Mouse (Mus musculus) embryonic facial prominence, embryonic 15.5 days (tissue): ENCODE data around the gene Dzip1. TPM values are rescaled to one million over a fixed set of nuclear protein-coding genes. Genes with fewer than 3 reads are reported as not detected.

ENCODE experiments used
- ATAC-seq: fragments of 200-750 bp; cut with Nextera tagmentation; 2 replicates; pipeline ENCODE4 v1.8.0; 2017; ENCODE audit warnings: low read depth, moderate TSS enrichment; ENCODE audit not compliant: insufficient number of reproducible peaks, low FRiP score, low TSS enrichment
- H3K27ac ChIP-seq: fragments of 300-500 bp; sonication (generic); replicated peaks from 2 replicates; pipeline ENCODE4 v1.5.1; 2015; ENCODE audit warnings: mild to moderate bottlenecking, inconsistent platforms
- H3K27me3 ChIP-seq: fragments of 300-500 bp; sonication (generic); 2 replicates; pipeline ENCODE4 v1.6.1; 2015; ENCODE audit warnings: inconsistent platforms
- H3K36me3 ChIP-seq: fragments of 300-500 bp; sonication (generic); 2 replicates; pipeline ENCODE4 v1.6.1; 2015; ENCODE audit warnings: mild to moderate bottlenecking, inconsistent platforms
- H3K4me1 ChIP-seq: fragments of 300-500 bp; sonication (generic); 2 replicates; pipeline ENCODE4 v1.6.1; 2015; ENCODE audit warnings: inconsistent platforms
- H3K4me2 ChIP-seq: fragments of 300-500 bp; sonication (generic); replicated peaks from 2 replicates; pipeline ENCODE4 v1.6.1; 2015; ENCODE audit warnings: mild to moderate bottlenecking, inconsistent platforms
- H3K4me3 ChIP-seq: fragments of 300-500 bp; sonication (generic); replicated peaks from 2 replicates; pipeline ENCODE4 v1.5.1; 2015; ENCODE audit warnings: mild to moderate bottlenecking, inconsistent platforms
- H3K9ac ChIP-seq: fragments of 300-500 bp; sonication (generic); 2 replicates; pipeline ENCODE4 v1.6.1; 2015; ENCODE audit warnings: inconsistent platforms
- H3K9me3 ChIP-seq: fragments of 300-500 bp; sonication (generic); replicated peaks from 2 replicates; pipeline ENCODE4 v1.6.1; 2016; ENCODE audit warnings: inconsistent platforms
- WGBS: fragments of 180-500 bp; shearing (Covaris S2); methylation state at CpG from one replicate; pipeline ENCODE4 v1.1.7; 2015; 5-methylcytosine and 5-hydroxymethylcytosine counted together
- polyA plus RNA-seq: library from polyadenylated mRNA; unstranded; fragments of >200 nt; fragmentation: Nextera tagmentation; extraction: Ambion mirVana; gene quantifications from 2 replicates; pipeline ENCODE4 v1.2.1, GENCODE M21; 2015

Gene Dzip1
- polyA plus RNA-seq, 1 experiment from 2014 or later: 24.0 TPM

GRCm38 (mm10) chr14:118938551-118938950 is 13.3 kb upstream of the Dzip1 start:
- ATAC-seq: no peak
- no peaks in the 10 kb centered on the region for H3K36me3 ChIP-seq
- H3K4me2 ChIP-seq: peak overlapping the region; percentile 65
- peak overlapping the region; percentile 99 for H3K4me3 ChIP-seq
- H3K4me1 ChIP-seq: peaks cover 26% of the 10 kb centered on the region
- 2% methylated on average over 7 of the region's 7 CpGs for WGBS
- H3K27me3 ChIP-seq: no peaks in the 10 kb centered on the region
- H3K9ac ChIP-seq: peak overlapping the region; percentile 98
- H3K9me3 ChIP-seq: no peaks in the 10 kb centered on the region
- H3K27ac ChIP-seq: peak overlapping the region; percentile 93

DNA sequence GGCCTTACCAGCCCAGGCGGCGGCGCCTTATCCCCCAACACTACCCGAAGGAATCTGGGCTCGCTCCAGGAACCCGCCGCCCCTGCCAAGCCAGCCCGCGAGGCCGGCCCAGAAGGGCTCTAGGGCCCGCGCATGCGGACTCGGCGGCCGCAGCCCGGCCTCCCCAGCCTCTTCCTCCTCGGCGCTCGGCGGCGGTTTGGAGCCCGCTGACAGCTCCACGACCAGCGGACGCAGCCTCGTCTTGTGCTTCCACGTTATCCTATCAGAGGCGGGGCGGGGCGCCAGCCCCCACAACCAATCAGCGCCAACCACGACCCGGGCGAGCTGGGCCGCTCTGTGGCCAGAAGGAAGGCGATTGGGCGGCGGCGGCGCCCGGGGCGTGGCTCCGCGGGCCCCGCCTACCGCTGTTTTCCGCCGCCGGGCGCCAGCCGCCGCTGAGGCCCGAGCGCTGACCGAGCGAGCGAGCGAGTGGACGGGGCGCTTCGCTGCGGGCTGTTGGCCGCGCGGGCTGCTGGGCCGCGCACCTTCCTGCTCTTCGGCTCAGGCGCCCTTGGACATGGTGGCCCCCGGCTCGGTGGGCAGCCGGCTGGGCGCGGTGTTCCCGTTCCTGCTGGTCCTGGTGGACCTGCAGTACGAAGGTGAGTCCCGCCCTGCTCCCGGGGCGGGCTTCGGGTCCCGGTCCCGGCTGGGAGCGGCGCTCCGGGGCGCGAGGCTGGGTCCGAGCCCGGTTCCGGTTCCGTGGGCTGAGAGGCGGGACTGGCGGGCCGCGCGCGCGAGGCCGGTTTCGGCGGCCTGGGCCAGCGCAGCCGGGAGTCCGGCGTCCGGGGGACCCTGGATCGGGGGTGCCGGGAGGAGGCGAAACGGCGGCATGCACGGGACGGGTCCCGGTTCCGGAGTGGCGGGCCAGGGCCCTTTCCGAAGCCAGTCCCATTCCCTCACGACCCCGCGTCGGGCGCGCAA is 12.6 kb upstream of the Dzip1 start, which contains the start of gene Dnajc3:
Dnajc3 (plus strand) TSS at position 444 of the 960 bp plus-strand sequence.
- Histone ChIP-seq H3K4me2 (peak within 1 kb of the TSS; percentile 65), H3K9me3 (no peaks in the 10 kb centered on the region), H3K27ac (peak within 1 kb of the TSS; percentile 93), H3K4me3 (peak within 1 kb of the TSS; percentile 99), H3K4me1 (peaks cover 26% of the 10 kb centered on the region), H3K9ac (peak within 1 kb of the TSS; percentile 98), H3K27me3 (no peaks in the 10 kb centered on the region), H3K36me3 (no peaks in the 10 kb centered on the region)
- WGBS: under 1% methylated on average over 111 of the region's 124 CpGs
- peak; percentile 100 for ATAC-seq

- no peaks in the 10 kb centered on the region for H3K36me3 ChIP-seq
- 36% methylated on average over 4 of the region's 4 CpGs for WGBS
- no peaks in the 10 kb centered on the region for H3K27me3 ChIP-seq
- no peak for ATAC-seq
- peak overlapping the region; percentile 93 for H3K27ac ChIP-seq
- peak overlapping the region; percentile 99 for H3K4me3 ChIP-seq
- H3K4me1 ChIP-seq: peaks cover 24% of the 10 kb centered on the region
- H3K9ac ChIP-seq: peak overlapping the region; percentile 31
- H3K4me2 ChIP-seq: peak overlapping the region; percentile 65
- no peaks in the 10 kb centered on the region for H3K9me3 ChIP-seq
Measured at GRCm38 (mm10) chr14:118936952-118937351, 11.7 kb upstream of the Dzip1 start.

DNA sequence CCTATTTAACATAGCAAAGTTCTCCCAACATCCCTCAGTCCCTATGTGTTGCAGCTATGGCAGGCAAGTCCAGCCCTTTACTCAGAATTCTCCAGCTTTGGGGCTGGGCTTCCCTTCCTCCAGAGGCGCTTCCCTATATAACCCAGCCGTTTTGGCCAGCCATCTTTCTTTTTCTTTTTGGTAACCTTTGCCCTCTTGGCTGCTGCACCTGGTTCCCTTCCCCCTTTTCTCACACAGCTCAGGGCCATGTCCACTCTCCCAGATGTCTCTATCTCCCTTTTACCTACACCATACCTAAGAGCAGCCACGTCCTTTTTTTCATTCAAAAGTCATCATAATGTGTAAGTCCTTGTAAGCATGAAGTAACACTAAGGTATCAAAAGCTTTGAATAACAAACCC is 11.0 kb upstream of the Dzip1 start:
- Histone ChIP-seq H3K9ac (no peak overlapping the region), H3K9me3 (no peaks in the 10 kb centered on the region), H3K27ac (no peak overlapping the region), H3K4me1 (peaks cover 23% of the 10 kb centered on the region), H3K4me2 (no peak overlapping the region), H3K27me3 (no peaks in the 10 kb centered on the region), H3K4me3 (no peak overlapping the region), H3K36me3 (no peaks in the 10 kb centered on the region)
- WGBS: 58% methylated on average over 3 of the region's 3 CpGs
- ATAC-seq: no peak

DNA sequence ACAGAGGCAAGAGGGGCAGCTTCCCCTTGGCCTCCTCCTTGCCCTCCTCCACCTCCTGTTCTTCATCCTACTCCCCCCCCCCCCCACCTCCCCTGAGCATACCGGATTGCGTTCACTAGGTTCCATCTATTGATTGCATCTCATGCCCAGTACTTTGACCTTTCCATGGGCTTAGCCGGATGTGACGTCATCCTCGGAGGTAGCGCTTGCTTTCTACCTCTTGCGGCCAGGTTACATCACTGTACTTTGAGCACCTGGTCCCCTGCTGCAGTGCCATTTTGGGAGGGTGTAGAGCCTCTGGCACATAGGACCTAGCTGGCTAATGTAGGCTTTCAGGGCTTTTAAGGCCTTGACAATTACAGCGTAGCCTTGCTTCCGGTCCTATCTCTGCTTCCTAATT is 9.4 kb upstream of the Dzip1 start:
- WGBS: 87% methylated on average over 9 of the region's 9 CpGs
- no peak overlapping the region for H3K9ac ChIP-seq

GRCm38 (mm10) chr14:118932956-118933355 is 7.7 kb upstream of the Dzip1 start:
- Histone ChIP-seq H3K4me3 (no peak overlapping the region), H3K36me3 (no peaks in the 10 kb centered on the region), H3K9me3 (no peaks in the 10 kb centered on the region), H3K27me3 (no peaks in the 10 kb centered on the region), H3K4me1 (peaks cover 3% of the 10 kb centered on the region; the same call in 1 of the 2 replicates), H3K27ac (no peak overlapping the region), H3K9ac (no peak overlapping the region), H3K4me2 (no peak overlapping the region)
- 58% methylated on average over 8 of the region's 8 CpGs for WGBS
- no peak for ATAC-seq

More for the DNA sequence above, 9.4 kb upstream of the Dzip1 start:
- Histone ChIP-seq H3K4me3 (no peak overlapping the region), H3K4me2 (no peak overlapping the region), H3K36me3 (no peaks in the 10 kb centered on the region), H3K27me3 (no peaks in the 10 kb centered on the region), H3K27ac (no peak overlapping the region), H3K4me1 (peaks cover 11% of the 10 kb centered on the region), H3K9me3 (no peaks in the 10 kb centered on the region)
- ATAC-seq: no peak

DNA sequence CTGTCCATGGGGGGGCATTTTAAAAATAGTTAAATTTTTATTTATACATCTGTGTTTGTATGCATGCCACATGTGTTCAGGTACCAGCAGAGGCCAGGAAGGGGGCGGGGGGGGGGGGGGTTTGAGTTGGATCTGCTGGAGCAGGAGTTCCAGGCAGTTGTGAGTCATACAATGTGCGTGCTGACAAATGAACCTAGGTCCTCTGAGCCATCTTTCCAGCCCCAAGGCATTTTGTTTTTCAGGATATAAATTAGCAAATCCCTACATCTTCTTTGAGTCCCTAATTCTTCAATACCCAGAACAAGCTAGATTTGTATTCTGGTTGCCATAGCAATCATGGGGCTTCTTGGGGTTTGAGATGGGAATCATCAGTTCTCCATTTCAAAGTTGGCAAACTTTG is 5.9 kb upstream of the Dzip1 start:
- Histone ChIP-seq H3K36me3 (no peaks in the 10 kb centered on the region), H3K4me2 (no peak overlapping the region), H3K4me3 (no peak overlapping the region), H3K4me1 (no peaks in the 10 kb centered on the region; the same call in 1 of the 2 replicates), H3K27me3 (no peaks in the 10 kb centered on the region), H3K9me3 (no peaks in the 10 kb centered on the region), H3K9ac (no peak overlapping the region), H3K27ac (no peak overlapping the region)
- ATAC-seq: no peak
- WGBS: 56% methylated on average over 2 of the region's 2 CpGs

- 74% methylated on average over 2 of the region's 2 CpGs for WGBS
- ATAC-seq: no peak
- no peaks in the 10 kb centered on the region for H3K9me3 ChIP-seq
Measured at GRCm38 (mm10) chr14:118930777-118931176, 5.5 kb upstream of the Dzip1 start.

DNA sequence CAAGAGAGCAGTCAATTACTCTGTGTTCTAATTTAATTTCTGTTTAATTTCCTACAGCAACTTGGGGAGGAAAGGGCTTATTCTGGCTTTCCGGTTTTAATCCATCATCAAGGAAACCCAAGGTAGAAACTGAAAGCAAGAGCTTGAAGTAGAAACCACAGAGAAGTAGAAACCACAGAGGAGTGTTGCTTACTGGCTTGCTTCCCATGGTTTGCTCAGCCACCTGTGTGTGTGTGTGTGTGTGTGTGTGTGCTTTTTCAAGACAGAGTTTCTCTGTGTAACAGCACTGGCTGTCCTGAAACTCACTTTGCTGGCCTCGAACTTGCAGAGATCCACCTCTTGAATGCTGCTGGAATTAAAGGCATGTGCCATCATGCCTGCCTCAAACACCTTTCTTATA is 4.5 kb upstream of the Dzip1 start:
- H3K9me3 ChIP-seq: no peaks in the 10 kb centered on the region
- no peak overlapping the region for H3K4me3 ChIP-seq
- no peaks in the 10 kb centered on the region for H3K27me3 ChIP-seq
- H3K9ac ChIP-seq: no peak overlapping the region
- H3K4me2 ChIP-seq: no peak overlapping the region
- no peaks in the 10 kb centered on the region for H3K36me3 ChIP-seq
- 81% methylated on average over 2 of the region's 2 CpGs for WGBS
- ATAC-seq: no peak
- H3K4me1 ChIP-seq: peaks cover 8% of the 10 kb centered on the region
- H3K27ac ChIP-seq: no peak overlapping the region

More at GRCm38 (mm10) chr14:118930777-118931176, 5.5 kb upstream of the Dzip1 start:
- H3K4me1 ChIP-seq: peaks cover 4% of the 10 kb centered on the region
- H3K4me3 ChIP-seq: no peak overlapping the region
- no peak overlapping the region for H3K4me2 ChIP-seq
- no peak overlapping the region for H3K27ac ChIP-seq
- no peaks in the 10 kb centered on the region for H3K27me3 ChIP-seq
- no peaks in the 10 kb centered on the region for H3K36me3 ChIP-seq
- no peak overlapping the region for H3K9ac ChIP-seq

- Histone ChIP-seq H3K4me3 (no peak overlapping the region), H3K4me2 (no peak overlapping the region), H3K9ac (no peak overlapping the region), H3K9me3 (no peaks in the 10 kb centered on the region), H3K36me3 (no peaks in the 10 kb centered on the region), H3K4me1 (peaks cover 20% of the 10 kb centered on the region), H3K27ac (no peak overlapping the region), H3K27me3 (no peaks in the 10 kb centered on the region)
- WGBS: 82% methylated on average over 3 of the region's 3 CpGs
- no peak for ATAC-seq
Measured at GRCm38 (mm10) chr14:118928565-118928964, 3.3 kb upstream of the Dzip1 start.

DNA sequence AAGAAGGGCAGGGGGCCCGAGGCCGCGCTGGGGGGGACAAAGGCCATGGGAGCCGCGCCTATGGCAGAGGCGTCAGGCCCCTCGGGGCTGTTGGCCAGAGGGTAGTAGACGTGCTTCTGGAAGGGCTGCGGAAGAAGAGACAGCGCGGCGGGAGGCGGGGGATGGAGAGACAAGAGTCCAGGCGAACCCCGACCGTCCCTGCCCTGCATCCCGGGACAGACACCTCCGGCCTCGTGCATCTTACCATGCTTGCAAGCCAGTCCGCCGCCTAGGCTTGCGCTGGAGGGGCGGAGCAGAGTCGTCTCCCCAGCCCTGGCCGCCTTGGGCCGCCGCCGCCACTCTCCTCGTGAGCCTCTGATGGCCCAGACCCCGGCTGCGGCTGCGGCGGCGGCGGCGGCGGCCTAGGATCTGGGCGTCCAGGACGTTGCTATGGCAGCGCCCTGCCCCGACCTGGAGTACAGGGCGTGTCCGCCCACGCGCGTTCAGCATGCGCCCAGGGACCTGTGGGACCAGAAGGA is 2.5 kb downstream of the Dzip1 start:
- Histone ChIP-seq H3K4me3 (peak overlapping the region; percentile 42), H3K27ac (no peak overlapping the region), H3K4me1 (peaks cover 36% of the 10 kb centered on the region), H3K9ac (peak overlapping the region; percentile 9; the same call in 1 of the 2 replicates), H3K9me3 (no peaks in the 10 kb centered on the region), H3K36me3 (no peaks in the 10 kb centered on the region), H3K27me3 (no peaks in the 10 kb centered on the region), H3K4me2 (peak overlapping the region; percentile 88)
- ATAC-seq: 0 out of 2 replicates have a peak, but pooled peaks have one; percentile 20
- WGBS: 5% methylated on average over 47 of the region's 47 CpGs
